Mouse (Mus musculus): ENCODE results near the gene Phka1.
"Not testable (repeated sequence)": the region's sequence is repeated elsewhere in the genome, so short reads cannot be mapped to it uniquely, and the experiment has no call there.

Gene Phka1

GRCm38 (mm10) chrX:102643823-102644572 is at the start of gene Phka1:
Gene Phka1, minus strand, starts transcription at chrX:102644246.
- peak; percentile 82 for DNase-seq

DNA sequence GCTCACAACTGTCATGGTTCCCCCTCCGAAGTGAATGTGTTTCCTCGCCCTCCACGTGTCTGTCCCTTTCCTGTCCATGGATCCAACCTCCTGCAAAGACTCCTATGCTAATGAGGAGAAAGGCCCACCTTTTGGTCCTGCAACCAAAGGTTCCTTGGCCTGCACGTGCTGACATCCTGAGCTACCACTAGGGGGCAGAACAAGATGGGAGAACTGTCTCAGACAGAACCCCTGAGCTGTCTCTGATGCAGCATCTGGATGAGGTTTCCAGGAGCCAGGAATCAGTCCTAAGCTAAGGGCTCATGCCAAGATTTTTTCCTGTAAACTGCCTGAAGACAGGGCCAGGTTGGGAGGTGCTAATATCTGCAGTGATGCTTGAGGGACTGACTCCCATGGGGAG is 45.2 kb upstream of the Phka1 start:
- DNase-seq, result peak; percentile 27

- not testable (repeated sequence) for DNase-seq
Measured at GRCm38 (mm10) chrX:102686872-102687271, 42.8 kb upstream of the Phka1 start, which contains the start of gene Gm3880. Gene Gm3880, minus strand, starts transcription at chrX:102686972.

GRCm38 (mm10) chrX:102684706-102685105 is 40.7 kb upstream of the Phka1 start:
- DNase-seq, result not testable (repeated sequence)

DNA sequence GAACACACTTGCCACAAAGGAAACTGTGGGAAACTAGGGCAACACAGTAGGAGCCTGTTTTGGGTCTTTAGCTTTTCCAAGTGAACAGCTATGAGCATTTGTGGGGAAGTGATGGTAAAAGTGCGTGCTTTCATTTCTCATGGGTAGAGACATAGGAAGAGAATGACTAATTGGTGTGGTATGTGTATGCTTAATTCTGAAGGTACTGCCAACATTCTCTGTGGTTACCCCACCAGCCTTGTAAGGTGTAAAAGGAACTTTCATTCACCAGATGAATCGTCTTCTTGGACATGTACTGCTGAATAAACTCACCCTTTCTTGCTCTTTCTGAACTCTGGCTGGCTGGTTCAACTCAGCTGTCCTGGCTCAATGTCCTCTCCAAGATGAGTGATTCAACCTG is 22.6 kb upstream of the Phka1 start:
- DNase-seq, result no peak

DNA sequence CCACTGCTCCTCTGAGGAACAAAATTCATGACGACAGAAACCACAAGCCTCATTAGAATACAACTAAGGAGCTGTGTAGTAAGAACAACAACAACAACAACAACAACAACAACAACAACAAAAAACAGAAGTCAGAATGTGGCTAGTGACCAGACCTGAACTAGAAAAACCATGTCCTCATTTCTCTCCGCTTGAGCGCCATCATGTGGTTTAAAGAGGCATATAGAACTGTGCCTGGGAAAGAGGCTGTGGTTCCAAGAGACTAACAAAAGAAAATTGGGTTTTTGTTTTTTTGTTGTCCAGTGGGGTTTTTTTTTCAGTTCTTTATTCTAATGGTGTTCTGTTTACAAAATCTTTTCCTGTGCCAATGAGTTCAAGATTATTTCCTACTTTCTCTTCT is 16.7 kb upstream of the Phka1 start:
- peak; percentile 51 for DNase-seq

GRCm38 (mm10) chrX:102645691-102646090 is 1.6 kb upstream of the Phka1 start:
- no peak for DNase-seq

GRCm38 (mm10) chrX:102645146-102645545 is 1.1 kb upstream of the Phka1 start:
- no peak for DNase-seq

DNA sequence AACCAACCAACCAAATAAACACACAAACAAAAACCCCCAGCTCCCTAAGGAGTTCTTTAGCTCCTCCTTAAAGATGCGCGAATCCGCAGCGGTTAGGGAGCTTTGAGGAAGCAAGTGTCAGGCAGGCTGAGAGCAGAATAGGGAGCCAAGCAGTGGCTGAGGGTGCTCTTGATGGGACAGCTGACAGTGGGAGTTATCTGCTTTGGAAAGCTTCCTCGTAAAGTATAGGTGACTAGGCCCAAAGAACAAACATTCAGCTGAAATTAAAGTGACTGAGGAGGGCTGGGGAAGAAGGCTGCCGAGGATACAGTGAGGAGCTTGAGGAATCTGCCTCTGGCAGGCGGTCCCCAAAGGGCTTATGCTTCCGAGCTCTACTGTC is 516 bp upstream of the Phka1 start:
- no peak for DNase-seq

GRCm38 (mm10) chrX:102601269-102601668 is 42.8 kb downstream of the Phka1 start:
- DNase-seq, result no peak

DNA sequence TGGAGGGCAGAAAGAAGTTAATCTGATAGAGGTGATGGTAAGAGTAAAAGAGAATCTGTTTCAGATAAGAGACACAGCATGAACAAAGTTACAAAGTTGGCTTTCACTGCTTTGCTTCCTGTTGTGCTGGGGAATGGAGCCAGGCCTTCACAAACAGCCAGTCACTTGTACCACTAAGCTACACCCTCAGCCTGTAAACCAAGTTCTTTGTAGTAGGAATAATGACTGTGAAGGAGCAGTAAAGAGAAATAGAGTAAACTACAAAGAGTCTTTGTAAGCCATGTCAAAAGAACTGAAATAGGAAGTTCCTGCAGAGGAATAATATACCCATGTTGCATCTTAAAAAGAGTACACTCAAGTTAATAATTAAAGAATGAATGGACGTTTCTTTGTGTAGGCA is 55.5 kb downstream of the Phka1 start:
- DNase-seq, result no peak

- peak; percentile 16 for DNase-seq
Measured at GRCm38 (mm10) chrX:102571186-102571585, 72.9 kb downstream of the Phka1 start.

DNA sequence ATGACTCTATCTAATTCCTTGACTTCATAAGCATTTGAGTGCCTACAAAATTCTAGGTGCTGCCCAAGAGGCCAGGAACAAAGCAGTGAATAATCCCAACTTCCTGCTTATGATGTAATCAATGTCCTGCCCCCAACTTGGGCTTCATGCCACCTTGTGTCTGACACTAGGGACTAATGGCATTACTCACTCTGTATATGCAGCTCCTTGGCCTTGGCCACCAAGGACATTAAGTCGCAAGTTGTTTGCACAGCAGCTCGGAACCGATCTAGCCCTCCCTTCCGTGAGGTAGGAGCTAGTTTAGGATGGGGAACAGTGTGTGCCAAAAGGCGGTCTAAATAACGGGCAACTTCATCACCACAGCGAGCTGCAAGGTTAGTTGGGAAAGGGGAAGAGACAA is 87.1 kb downstream of the Phka1 start:
- no peak for DNase-seq

DNA sequence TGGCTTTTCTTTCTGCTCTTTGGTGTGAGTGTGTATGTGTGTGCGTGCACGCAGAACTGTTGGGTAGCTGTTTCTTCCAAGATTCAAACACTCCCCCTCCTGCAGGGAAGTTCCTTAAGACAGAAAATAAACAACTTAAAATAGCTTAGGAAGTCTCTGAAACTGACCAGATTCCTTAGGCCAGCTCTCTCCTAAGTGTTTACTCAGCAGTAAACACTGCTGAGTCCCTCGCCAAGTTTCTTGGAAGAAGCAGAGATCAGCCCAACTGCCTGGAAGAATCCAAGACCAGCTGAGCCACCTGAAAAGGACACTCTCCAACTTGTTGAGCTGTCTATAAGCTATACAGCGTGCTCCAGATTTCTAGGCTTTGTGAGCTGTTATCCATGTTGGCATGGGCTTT is 134.8 kb downstream of the Phka1 start:
- DNase-seq, result no peak

DNA sequence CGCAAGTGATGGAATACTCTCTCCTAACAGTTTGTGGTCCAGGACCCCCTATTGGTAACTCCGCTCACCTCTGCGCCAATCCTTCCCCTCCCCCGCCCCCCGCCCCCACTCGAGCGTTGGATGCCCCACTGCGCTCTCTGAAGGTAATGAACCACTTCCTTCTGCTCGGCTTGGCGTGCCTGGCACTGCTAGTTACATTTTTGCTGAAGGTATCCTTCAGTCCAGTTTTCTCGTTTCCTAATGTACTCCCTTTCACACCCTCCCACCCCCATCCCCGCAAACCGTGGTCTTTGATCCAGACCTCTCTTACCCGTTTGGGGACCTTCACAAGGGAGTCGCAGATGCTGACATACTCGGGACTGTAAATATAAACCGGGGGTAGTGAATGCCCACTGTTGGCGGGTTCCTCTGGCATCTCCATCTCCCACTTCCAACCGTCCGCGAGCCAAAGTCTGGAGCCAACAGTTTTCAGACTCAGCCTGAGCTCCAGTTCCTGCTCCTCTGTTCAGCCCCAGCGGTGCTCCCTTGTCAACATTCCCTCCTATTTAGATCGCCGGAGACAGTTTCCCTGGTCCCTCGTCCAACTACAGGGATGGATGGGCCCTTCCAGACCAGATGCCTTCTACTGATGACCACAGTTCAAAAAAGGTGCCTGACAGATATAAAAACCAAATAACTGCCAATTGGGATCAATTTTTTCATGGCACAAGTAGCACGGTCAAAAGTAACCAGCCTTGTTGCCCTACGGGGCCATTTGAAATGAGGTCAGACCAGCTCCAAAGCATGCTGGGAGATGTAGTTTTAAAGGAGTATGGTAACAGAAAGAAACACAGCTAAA is 139.2 kb downstream of the Phka1 start, which contains the start of gene Hdac8:
Gene Hdac8 (minus strand): TSS at position 716 of the 838 bp plus-strand sequence.
- peak; percentile 53 for DNase-seq

DNA sequence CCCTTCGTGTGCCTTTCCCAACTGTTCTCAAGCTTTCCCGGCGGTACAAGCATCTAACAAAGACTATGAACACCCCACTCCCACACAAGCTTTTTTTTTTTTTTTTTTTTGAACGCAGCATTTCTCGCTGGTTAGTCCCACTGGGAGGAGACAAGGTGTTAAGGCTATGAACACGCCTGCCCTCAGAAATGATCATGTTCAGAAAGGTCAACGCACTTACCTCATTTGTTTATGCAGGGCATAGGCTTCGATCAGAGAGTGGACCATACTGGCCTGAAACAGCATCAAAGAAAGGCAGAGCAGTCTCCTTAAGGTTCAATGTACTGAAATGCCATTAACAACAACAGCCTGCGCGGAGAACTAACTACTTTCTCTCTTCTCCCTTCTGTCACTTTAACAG is 139.9 kb downstream of the Phka1 start:
- DNase-seq, result no peak

GRCm38 (mm10) chrX:102493992-102494730 is 149.9 kb downstream of the Phka1 start:
- peak; percentile 2 for DNase-seq

DNA sequence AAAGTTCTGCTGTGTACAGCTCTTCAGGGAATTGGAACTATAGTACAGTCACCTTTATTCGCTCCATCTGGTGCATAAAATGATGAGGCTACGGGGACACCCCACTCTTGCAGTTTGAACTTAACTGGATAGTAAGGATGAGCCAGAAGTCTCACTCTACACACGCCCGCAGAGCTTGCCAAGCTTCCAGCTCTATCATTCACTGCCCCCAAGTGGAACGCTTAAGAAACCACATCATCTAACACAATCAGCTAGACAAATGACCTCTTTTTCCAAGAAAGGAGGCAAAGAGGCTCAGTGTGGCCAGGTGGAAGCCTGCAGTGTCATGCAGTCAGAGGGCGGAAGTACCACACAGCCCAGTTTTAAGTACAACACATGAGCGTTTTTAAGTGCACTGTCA is 158.5 kb downstream of the Phka1 start:
- DNase-seq, result no peak

DNA sequence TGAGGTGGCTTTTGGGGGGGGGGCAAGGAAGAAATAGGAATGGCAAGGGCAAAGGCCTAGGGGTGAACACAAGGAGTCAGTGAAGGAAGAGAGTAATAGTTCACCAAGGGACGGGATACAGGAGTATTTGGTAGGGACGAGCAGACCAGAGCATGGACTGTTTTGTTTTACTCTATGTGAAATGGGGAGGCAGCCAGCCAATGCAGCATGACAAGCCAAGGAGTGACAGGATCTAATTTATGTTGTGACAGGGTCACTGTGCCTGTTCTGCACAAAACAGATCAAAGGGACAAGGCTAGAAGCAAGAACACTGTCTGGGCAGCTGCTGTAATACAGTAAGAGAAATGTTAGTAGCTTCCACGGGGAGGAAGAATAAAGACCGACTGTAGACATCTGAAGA is 164.4 kb downstream of the Phka1 start:
- DNase-seq, result no peak

DNA sequence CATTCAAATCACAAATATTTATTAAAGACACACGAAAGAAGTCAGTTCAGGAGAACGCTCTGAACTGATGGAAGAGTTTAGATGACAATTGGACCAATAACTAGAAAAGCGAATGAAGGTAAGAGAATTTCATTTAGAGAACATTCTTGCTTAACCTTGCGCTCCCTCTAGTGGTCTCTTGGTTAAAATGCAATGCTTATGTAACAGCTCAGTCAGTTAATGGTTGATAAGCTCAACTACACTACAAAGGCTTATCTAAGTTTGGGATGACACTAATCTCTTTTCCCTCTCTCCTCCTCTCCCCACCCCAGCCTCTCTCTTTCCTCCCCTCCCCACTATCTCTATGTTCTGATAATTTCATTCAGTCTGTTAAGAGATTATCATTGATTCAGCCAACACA is 165.1 kb downstream of the Phka1 start:
- DNase-seq, result peak; percentile 58

GRCm38 (mm10) chrX:102478481-102478880 is 165.6 kb downstream of the Phka1 start:
- DNase-seq, result peak; percentile 2

- peak; percentile 65 for DNase-seq
Measured at GRCm38 (mm10) chrX:102476784-102477183, 167.3 kb downstream of the Phka1 start.

- DNase-seq, result no peak
Measured at GRCm38 (mm10) chrX:102475555-102475954, 168.5 kb downstream of the Phka1 start.

Data from kidney, adult 9 months (tissue).